Mouse (Mus musculus) frontal cortex, postnatal 36 days (tissue): ENCODE data around the gene Tmem238l.

Experiments used
- DNase-seq, 2 experiments: peaks; one replicate each; pipeline ENCODE4 v3.0.0; 2022; ENCODE audit warnings: low spot score in 2 of 2

The Tmem238l gene

DNA sequence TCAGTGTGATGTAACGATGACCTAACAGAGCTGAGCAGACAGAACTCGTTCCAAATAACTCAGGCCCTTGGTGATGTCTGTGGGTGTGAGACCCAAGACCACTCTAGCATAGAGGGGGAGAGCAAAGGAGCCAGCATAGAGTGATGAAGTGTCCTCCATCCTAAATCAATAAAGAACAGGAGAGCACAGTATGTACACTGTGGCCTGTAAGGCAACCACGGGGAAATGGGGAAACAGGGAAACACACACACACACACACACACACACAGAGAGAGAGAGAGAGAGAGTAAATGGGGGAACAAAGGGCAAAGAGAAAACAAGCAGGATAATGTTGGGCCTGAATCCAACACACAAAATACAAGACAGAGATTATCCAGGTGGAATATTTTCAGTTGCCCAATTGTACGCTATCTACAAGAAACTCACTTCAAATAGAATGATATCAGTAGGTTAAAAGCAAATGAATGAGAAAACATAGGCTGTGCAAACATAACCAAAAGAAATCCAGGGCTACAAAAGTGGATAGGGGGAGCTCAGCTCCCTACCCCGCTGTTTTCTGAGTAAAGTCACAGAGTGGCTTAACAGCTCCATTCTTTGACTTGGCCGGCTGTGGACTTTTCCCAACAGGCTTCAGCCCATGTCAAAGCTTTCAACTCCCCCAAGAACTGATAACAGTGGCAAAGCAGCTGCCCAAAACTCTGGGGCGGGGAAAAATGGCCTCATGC lies 19.3 kb downstream of the Tmem238l start:
- no peak for DNase-seq

GRCm38 (mm10) chr11:66981336-66982115 lies 25.1 kb downstream of the Tmem238l start:
- DNase-seq = no peak

GRCm38 (mm10) chr11:66982794-66983193 lies 26.4 kb downstream of the Tmem238l start:
- no peak for DNase-seq

- no peak for DNase-seq
These were observed 27.2 kb downstream of the Tmem238l start for GRCm38 (mm10) chr11:66983422-66984164.

GRCm38 (mm10) chr11:66984165-66985135 lies 28.0 kb downstream of the Tmem238l start:
- peak; percentile 66 to 82 for DNase-seq

- no peak for DNase-seq
These were observed 28.8 kb downstream of the Tmem238l start for GRCm38 (mm10) chr11:66985136-66985702.

- DNase-seq = no peak
These were observed 35.7 kb downstream of the Tmem238l start for GRCm38 (mm10) chr11:66992150-66992549.

DNA sequence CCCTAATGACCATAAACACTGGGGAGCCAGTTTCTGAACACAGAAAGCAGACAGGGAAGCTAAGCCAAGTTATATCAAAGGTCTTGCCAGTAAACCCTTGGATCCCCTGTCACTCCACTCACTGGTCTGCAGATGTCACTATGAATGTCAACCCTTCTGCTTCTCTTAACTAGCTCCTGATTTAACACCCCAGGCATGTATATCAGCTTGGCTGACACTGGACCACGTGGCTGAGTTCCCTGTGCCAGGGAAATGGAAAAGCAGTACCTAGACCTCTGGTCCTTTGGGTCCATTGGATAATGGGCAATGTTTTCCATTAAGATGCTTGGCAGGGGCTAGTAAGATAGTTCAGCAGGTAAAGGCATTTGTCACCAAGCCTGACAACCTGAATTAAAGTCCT lies 37.2 kb downstream of the Tmem238l start:
- DNase-seq = no peak

GRCm38 (mm10) chr11:66996446-66996845 lies 40.0 kb downstream of the Tmem238l start:
- DNase-seq = no peak

GRCm38 (mm10) chr11:66998467-66999403 lies 42.3 kb downstream of the Tmem238l start:
- DNase-seq = no peak

DNA sequence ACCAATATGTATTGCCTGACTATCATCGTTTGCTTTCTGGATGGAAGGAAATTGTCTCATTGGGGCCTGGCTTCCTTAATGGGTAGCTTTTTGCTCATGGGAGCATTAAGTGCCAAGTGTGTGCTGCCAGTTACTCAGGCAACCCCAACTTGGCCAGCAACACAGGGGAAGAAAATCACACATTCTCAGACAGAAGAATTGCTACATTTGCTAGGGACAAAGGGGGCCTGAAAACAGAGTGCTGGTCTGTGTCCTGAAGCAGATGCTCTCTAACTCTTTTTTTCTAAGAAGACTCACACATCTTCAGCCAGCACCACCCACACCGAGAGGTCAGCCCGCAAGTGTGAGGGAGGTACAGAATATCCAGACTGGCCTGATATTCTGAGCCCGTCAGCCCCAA lies 44.2 kb downstream of the Tmem238l start:
- no peak for DNase-seq

DNA sequence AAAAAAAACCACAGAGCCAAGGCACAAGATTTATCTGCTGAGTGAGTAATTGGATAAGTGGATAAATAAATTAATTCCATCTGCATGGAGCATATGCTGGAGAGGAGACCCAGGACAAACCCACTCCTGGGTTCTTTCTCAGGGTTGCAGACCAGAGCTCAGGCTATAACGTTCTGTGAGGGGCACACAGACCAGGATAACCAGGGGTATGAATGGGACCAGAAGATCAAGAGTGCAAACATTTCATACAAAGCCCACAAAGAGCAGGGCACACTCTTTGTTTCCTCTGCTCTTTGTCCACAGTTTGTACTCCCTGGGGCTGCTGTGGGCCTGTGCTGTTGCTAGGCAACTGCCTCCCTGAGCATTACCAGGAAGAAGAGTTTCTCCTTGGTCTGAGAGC lies 45.3 kb downstream of the Tmem238l start:
- no peak for DNase-seq

DNA sequence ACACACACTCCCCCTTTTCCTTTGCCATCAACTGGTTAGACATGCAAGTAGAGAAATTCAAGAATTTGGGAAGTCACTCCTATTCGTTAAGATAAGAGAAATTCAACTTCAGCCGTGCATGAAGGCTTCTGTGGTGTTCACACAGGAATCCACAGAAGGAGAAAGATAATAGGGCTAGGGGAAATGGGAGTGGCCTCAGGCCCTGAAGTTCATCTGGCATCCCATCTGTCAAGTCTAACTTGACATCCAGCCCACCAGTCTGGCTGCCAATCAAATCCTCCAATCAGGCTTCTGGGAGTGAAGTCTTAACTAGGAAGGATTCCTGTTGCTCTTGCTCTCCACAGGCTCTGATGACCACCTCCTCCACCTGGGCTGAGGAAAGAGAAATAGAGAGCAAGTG lies 46.5 kb downstream of the Tmem238l start:
- DNase-seq = no peak

GRCm38 (mm10) chr11:67007961-67008360 lies 51.5 kb downstream of the Tmem238l start:
- no peak for DNase-seq

- no peak for DNase-seq
These were observed 52.1 kb downstream of the Tmem238l start for GRCm38 (mm10) chr11:67008528-67008927.

DNA sequence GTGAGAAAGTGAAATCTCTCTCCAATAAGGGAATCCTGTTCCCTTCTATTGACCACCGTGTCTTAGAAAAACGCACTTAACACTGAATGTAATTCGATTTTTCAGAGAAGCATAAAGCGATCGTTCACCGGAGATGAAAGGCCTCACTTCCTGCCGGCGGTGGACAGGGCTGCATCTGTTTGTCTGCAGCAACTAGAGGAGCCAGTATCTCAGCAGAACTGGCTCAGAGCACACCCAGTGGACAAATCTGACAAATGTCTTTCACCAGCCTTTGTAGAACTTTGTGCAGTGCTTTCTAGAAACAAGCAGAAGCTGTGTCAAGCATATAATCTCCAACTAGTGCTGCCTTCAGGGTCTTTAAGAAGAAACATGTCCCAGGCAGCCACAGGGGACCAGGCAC lies 54.0 kb downstream of the Tmem238l start:
- no peak for DNase-seq

DNA sequence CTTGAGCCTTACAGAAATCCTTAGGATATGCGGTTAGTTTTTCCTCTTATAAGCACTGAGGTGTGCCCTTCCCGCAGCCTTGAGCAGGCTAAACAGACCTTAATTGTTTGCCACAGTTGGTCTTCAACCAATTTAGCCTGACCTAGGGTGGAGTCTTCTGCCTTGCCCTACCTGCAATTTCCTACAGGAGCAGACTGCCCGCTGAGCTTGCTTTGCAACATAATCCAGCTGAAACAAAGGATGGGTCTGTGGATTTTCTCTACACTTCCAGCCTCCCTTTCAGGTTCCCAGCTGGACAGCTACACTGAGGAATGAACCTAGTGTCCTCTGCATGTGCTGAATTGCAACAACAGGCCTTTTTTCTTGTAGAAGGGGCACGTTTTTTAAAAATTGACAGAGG lies 55.2 kb downstream of the Tmem238l start:
- no peak for DNase-seq
